Mouse (Mus musculus) heart, adult 2 months (tissue): ENCODE measurements around the gene Drd3.
A peak's percentile ranks its signal among the peaks of the same experiment; 100 is the strongest.

Experiments used
- EP300 ChIP-seq: fragments of 200-500 bp; IDR thresholded peaks from 2 replicates; pipeline ENCODE4 v1.6.1; 2011; ENCODE audit warnings: low read depth, low read length, control low read depth; ENCODE audit not compliant: insufficient read depth
- POLR2A ChIP-seq: fragments of 200-500 bp; IDR thresholded peaks from 2 replicates; pipeline ENCODE4 v1.6.1; 2011; ENCODE audit warnings: mild to moderate bottlenecking, low read depth, low read length, control low read depth; ENCODE audit not compliant: insufficient read depth

GRCm38 (mm10) chr16:43710651-43711050, 43.2 kb upstream of the Drd3 start:
- 0 out of 2 replicates have a peak, but pooled peaks have one; percentile 45 for TF ChIP-seq POLR2A
- 0 out of 2 replicates have a peak, but pooled peaks have one; percentile 33 for TF ChIP-seq EP300
